Mouse (Mus musculus) MEL (cell line): Measurements from ENCODE around the gene Clic4.

ENCODE experiments used
- CTCF ChIP-seq, 3 experiments: IDR thresholded peaks in 2 of 3; conservative IDR thresholded peaks in 1 of 3; 2 replicates each; pipeline ENCODE4 v1.5.1; 2011 to 2012; ENCODE audit warnings: low read length in 3 of 3, low read depth in 2 of 3, mild to moderate bottlenecking in 2 of 3, improper control_type of control experiment in 1 of 3, inconsistent platforms in 1 of 3, mixed read lengths in 1 of 3, moderate library complexity in 1 of 3; ENCODE audit not compliant: control insufficient read depth in 1 of 3, insufficient read depth in 1 of 3, poor library complexity in 1 of 3, severe bottlenecking in 1 of 3
- EP300 ChIP-seq, 2 experiments: IDR thresholded peaks; 2 replicates each; pipeline ENCODE4 v1.6.1; 2011; ENCODE audit warnings: improper control_type of control experiment in 2 of 2, low read length in 2 of 2, low read depth in 1 of 2, mild to moderate bottlenecking in 1 of 2
- ETS1 ChIP-seq: IDR thresholded peaks from 2 replicates; pipeline ENCODE4 v1.6.1; 2012; ENCODE audit warnings: low read depth, mild to moderate bottlenecking, inconsistent platforms, low read length, improper control_type of control experiment, moderate library complexity
- GATA1 ChIP-seq: IDR thresholded peaks from 2 replicates; pipeline ENCODE4 v1.6.1; 2011; ENCODE audit warnings: low read depth, low read length, improper control_type of control experiment
- MAFK ChIP-seq: IDR thresholded peaks from 2 replicates; pipeline ENCODE4 v1.6.1; 2011; ENCODE audit warnings: low read depth, mild to moderate bottlenecking, low read length, improper control_type of control experiment, borderline replicate concordance

- no peak for TF ChIP-seq ETS1
- TF ChIP-seq EP300 (IDR thresholded peaks at IDR 0.05; ENCODE audit: low read depth in 1 of 2, low read length in 2 of 2): no peak
- no peak for TF ChIP-seq GATA1
- peak; percentile 29 to 72 (median 33) for TF ChIP-seq CTCF (IDR thresholded peaks at IDR 0.05 in 2 of 3, conservative IDR thresholded peaks at IDR 0.05 in 1 of 3; ENCODE audit: control insufficient read depth in 1 of 3, insufficient read depth in 1 of 3, low read depth in 2 of 3, low read length in 3 of 3, poor library complexity in 1 of 3, severe bottlenecking in 1 of 3)
- TF ChIP-seq MAFK: no peak
Measured at GRCm38 (mm10) chr4:135179077-135179481, 93.5 kb downstream of the Clic4 start.
